Mouse (Mus musculus) A20 (cell line): ENCODE results near the gene Spic.

Source experiments
- DNase-seq: peaks from one replicate; pipeline ENCODE4 v3.0.0-alpha.2; 2011; ENCODE audit warnings: low read depth, low spot score

Spic gene

DNA sequence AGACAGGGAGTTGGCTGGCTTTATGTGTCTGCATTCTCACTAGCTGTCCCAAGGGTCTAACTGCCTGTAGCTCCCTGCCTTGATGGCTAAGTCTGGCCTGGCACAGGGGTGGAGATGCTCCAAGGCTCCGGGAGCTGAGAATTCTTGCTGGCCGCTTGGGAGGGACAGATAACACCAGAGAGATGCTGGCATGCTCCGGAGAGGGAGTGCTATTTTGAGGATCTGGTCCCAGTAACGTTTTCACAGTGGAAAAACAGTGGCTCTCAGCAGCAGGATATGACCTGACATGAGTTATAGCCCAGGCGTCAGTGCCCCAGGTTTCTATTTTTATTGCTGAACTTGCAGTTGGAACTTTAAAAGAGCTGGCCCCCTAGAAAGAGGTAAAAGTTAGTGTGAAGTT, 39.4 kb downstream of the Spic start:
- no peak for DNase-seq

DNA sequence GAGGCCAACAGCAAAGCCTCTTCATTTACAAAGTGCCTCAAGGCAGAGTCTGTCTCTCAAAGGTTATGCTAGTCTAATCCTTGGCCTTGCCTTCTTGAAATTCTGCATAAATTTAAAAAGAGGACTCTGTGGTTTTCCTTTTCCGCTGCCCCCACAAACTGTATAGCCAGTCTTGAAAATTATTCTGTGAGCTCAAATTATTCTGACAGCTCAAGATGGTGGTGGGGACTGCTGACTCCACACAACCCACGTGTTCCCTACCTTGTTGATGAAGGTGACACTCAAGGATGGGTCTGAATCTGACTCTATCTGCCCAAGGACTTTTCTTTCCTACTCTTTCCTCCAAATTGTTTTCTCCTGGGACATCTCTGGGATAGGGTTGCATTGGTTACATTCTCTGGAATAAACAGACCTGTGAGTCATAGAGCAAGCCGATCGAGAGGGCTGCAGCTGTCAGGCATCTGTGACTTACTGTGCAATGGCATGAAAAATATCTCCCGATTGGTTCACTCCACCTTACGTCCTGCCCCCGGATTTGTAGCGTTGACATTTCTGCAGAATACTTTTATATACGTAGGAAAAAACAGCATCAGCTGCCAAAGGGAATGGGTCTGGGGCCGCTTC, 53.4 kb downstream of the Spic start:
- no peak for DNase-seq

DNA sequence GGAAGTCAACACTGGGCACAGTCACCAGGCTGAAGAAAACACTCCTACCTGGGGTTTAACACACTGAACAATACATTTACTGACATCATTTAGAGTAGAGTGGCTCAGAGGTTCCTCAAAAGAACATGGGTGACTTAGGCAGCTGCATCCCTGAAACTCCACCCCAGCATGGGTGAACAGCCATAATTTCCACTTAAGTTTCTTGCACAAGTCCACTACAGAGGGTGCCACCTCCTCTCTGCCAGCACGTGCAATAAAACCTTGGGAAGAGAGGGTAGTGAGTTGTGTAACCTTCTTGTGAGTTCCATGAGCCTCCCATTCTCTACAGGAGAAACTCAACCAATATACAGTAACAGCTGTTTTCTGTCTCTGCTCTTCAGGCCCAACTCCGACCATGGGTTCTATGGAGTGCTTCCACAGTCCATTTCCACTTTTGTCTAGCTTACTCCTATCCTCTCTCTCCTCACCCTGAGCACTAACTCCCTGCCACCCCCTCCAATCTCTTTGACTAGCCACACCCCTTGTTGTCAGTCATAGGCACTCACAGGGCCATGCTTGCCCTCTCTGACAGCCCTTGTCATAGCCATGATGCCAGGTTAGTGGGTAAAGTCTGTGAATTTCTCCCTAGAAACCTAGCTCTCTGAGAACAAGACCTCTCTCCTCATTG, 54.0 kb downstream of the Spic start:
- DNase-seq = no peak

DNA sequence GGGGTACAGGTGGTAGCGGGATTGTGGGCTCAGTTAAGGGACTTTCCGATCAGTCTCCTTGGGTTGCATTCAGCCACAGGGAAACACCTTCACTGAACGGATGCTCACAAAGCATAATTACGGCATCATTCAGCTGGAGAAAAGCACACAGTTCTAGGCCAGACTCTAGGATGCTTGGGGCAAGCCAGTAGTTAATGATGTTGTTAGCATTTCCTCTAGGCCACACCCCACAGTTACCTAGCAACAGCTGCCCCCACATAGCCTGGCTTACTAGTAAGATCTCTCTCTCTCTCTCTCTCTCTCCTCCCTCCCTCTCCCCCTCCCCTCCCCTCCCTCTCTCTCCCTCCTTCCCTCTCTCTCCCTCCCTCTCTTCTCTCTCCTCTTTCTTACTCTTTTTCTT, 57.8 kb downstream of the Spic start:
- no peak for DNase-seq

DNA sequence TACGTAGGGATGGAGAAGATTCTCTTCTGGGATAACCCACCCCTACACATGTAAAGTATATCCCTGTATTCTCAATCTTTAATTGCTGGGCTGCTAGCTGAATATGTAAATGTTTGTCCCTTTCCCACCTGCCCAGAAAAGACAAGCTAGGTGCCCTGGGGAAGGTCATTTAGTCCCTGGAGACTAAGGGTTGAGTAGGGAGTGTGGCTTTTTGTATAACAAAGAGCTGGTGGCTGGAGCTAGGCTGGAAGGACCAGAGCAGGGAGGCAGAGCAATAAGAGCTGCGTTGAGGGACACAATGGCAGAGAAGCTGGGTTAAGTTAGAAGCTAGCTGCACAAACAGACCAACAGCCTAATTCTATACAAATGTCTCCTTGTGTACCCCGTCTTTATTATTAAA, 58.6 kb downstream of the Spic start:
- no peak for DNase-seq
